Mouse (Mus musculus) brain, embryonic 14.5 days (tissue): ENCODE measurements at regions not wholly inside any gene's neighbourhood (a gene's known extent, or its start where the extent isn't known, plus 50 kb on each side); places are given as distances from the start of the nearest gene placed in this dataset.

Experiments
- CTCF ChIP-seq: fragments of 200-500 bp; IDR thresholded peaks from 2 replicates; pipeline ENCODE4 v1.5.1; 2012; ENCODE audit warnings: inconsistent platforms, mild to moderate bottlenecking, moderate library complexity, borderline replicate concordance; ENCODE audit not compliant: insufficient read depth, insufficient read length; ENCODE audit errors: extremely low read depth
- POLR2A ChIP-seq: fragments of 200-500 bp; IDR thresholded peaks from 2 replicates; pipeline ENCODE4 v1.6.1; 2012; ENCODE audit warnings: mild to moderate bottlenecking, inconsistent platforms, borderline replicate concordance; ENCODE audit not compliant: poor library complexity, insufficient read depth, insufficient read length, severe bottlenecking; ENCODE audit errors: extremely low read depth

DNA sequence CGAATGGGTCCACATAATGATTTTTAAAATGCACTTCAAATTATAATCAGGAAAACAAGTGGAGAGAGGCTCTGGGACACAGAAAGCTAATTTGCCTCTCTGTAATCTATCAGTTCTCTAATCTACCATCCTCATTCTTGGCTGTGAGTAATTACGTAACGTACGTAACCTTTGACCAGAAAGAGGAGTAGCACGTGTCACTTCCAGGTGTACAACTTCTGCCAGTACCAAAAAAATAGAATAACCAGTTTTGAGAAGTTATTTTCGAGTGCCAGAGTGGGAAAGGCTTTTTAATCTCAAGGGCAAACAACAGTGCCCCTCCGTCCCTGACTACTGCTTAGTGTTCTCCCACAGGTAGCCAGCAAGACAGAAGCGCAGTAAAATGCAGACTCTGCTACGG lies 69.2 kb upstream of the Cited2 start:
- no peak for TF ChIP-seq CTCF
- TF ChIP-seq POLR2A, result no peak
